Mouse (Mus musculus) yolk sac, embryonic 10.5 days (tissue): ENCODE results near the gene Fgfr2.
"Not testable (repeated sequence)": the region's sequence is repeated elsewhere in the genome, so short reads cannot be mapped to it uniquely, and the experiment has no call there.

Experiments
- DNase-seq: peaks from one replicate; pipeline ENCODE4 v3.0.0-alpha.2; 2017; ENCODE audit warnings: low spot score

The Fgfr2 gene

DNA sequence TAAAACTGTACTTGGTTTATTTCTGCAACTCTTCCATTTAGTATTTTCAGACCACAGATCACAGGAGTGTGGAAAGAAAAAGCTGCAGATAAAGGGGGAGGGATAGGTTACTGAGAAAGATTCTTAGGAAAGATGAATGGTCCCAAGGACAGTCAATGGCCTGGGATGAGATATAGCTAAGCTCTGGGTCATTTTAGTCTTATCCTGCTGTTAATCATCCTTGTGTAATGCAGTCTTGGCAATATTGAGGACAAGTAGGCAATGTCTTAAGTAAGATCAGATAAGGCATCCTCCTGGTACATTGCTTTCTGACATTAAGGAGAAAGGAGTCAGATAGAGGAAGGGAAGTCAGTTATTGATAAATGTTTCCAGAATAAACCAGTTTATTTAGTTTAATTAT, 1705.5 kb downstream of the Fgfr2 start:
- DNase-seq = no peak

DNA sequence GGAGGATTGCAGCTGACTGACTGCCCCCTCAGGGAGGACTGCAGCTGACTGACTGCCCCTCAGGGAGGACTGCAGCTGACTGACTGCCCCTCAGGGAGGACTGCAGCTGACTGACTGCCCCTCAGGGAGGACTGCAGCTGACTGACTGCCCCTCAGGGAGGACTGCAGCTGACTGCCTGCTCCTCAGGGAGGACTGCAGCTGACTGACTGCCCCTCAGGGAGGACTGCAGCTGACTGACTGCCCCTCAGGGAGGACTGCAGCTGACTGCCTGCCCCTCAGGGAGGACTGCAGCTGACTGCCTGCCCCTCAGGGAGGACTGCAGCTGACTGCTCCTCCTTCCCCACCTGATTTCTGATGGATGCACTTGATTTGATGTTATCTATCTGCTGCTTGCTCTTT, 1706.4 kb downstream of the Fgfr2 start:
- not testable (repeated sequence) for DNase-seq

DNA sequence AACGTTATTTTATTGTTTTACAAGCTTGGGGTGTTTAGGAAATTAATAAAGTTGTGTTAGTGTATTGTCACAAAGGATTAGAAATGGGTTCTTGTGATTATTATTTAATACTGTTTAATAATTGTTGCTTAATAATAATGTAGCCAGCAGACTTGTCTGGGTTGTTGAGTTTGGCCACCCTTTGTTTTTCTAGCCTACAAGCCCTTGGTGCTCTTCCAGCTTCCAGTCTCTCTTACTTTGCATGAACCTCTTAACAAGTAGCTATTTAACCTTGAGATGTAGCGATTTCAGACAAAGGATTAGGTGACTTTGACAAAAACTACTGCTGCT, 1711.2 kb downstream of the Fgfr2 start:
- no peak for DNase-seq

DNA sequence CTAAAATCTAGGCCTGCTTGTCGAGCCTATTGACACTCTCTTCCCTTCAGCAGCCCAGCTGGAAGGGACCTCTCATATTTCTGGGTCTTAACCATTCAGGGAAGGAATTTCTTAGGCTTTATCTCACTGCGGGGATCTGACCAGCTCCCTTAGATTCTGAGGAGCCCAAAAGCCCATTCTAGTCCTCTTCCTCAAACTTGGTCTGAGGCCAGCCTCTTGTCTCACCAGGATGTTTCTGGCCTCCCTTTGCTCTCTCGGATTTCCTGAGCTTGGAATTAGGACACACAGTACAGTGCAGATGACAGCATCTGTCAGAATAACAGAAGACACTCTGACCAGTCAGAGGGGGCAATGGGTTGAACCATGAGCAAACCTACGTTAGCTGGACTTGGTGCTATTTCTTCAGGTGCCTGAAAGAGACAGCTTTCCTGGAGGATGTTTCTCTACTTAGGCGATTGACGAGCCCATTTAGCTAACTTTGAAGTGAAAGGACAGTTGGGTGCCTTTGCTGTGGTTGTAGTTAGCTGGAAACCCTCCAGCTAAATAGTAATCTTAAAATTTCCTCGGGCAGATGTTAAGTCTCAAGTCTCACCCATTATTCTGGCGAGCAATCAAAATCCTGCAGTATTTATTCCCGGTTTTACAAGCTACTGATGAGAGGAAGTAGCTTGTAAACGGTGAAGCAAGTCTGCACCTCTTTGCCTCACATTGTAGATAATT, 1711.8 kb downstream of the Fgfr2 start:
- no peak for DNase-seq

DNA sequence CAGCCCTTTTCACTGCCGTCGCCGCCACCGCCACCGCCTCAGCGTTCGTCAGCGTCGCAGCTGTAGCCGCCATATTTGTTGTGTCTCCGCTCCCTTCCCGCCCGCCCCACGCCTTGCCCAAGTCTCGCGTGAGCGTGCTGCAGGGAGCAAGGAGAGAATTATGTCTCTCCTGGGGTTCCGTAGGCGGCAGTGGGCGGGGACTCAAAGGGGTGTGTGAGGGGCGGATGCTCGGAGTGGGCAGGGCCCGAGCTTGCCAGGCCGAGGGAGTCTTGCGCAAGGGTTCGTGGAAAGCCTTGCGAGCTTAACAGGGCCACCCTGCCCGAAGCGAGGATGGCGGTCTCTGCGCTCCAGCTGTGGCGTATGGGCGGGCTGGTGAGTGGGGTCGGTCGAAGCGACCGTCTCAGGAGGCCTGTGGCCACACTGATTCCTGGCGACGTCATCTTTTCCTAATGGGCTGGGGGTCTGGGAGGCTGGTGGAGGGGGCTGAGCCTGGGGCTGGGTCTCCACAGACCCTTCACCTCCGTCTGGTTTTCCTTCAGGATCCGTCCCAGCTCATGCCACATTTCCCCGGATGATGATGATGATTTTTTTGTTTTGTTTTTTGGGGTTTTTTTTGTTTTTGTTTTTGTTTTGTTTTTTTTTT, 1712.6 kb downstream of the Fgfr2 start, which contains the start of the genes Ikzf5 and Acadsb:
Gene Ikzf5 (minus strand): TSS at position 106 of the 643 bp plus-strand sequence.
Gene Acadsb (plus strand): TSS at position 186 of the 643 bp plus-strand sequence.
- DNase-seq = peak; percentile 99

DNA sequence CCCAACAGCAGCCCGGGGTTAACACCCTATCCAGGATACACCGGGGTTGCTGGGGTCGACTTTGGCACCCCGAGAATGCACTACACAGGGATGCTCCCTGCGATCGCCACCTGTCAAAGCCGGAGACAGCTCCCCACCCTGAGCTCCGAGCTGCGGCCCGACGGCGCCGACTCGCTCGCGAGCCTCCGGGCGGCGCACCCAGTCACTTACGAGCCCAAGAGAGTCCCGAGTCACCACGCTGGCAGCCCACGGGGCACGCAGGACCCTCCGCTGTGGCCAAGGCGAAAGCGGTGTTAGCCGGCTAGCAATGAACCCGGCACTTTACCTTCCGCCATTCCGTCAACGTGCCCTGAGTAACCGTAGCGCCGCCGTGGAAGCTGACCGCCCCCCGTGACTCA, 1713.2 kb downstream of the Fgfr2 start:
- no peak for DNase-seq

DNA sequence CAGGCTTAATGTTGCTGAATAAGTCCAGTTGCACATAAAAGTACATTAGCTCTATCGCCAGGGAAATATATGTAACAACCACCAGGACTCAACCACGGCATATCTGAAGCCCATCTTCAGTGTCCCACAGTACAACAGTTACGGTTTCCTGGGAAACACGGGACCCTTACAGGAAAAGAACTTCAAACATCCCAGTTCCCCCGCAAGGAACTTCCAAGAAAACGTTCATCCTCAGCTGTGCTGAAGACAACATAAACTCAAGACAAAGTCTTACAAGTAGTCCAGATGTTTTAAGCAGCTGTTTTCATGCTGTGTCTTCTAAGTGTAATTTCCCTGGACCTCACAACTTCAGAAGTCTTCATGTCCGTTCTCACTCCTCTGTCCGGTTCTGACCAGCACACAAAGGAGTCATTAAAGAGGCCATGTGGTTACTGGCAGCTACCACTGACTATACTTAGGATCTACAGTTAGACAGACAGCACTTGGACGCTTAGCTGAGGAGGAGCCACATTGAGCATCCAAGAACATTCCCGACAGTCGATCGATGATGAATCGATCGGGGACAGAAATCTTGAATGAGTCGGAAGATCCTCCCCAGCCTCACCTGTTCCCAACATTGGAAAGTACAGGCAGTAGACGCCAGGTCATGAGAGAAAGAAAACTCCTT, 1713.7 kb downstream of the Fgfr2 start:
- DNase-seq = peak; percentile 26

DNA sequence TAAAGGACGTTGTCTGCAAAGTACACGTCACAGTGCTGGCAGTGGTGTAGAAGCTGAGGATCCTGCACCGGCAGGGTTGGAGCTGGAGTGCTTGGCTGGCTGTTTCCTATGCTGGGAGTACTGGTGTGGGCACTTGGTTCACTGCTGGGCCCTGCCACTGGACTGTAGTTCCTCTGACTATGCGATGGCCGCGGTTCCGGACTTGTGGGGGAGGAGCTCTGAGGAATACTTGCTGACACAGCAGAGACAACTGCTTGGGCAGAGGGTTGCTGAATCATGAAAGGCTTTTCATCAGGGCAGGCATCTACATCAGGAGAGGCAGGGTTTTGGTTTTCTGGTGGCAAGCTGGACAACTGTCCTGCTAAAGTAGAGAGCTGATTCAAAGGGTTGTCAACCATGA, 1731.4 kb downstream of the Fgfr2 start:
- DNase-seq = not testable (repeated sequence)

DNA sequence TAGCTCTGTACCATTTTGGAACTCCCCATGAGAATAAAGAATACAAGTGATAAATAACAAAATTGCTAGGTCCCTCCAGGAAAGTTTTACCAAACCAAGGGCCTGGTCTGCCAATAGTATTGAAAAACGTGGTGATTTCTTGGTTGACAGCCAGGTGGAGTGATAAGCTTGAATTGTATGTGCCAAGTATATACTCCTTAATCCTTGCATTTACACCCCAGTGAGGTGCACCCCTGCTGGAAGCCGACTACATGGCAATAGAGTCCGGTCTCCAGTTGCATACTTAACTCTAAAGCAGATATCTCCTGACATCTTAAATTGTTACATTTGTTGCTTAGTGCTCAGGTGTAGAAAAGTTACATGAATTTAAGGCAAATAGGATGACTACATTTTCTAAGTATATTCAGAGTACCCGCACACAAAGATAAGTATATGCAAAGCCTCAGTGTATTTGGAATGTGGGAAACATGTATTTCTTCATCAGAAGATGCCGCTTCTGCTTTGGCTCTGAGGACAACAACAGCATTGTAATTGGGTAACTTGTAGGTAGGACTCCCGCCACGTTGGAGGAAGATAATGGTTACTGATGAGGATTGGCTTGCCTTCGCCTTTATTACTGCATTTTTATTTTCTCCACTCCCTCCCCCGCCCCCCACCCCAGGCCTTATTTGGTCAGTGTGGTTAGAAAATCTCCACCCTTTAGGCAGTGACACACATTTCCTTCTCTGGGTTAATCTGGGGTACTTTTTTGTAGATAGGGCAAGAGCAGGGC, 1751.1 kb downstream of the Fgfr2 start:
- DNase-seq = no peak

DNA sequence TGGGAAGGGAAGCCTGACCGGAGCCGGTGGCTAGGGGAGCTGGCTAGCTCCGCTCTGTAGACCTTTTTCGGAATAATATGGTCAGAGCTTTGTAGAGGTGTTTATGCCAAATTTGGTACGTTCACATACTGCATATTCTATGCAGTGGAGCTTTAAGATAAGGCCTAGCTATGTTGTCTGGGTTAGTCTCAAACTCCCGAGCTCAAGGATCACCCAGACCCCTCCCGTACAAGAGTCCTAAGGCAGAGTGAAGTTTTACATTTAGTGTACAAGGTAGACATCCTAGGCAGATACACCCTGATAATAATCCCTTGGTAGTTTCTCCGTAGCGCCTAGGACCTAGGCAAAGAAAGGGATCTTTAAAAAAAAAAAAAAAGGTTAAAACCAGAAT, 1751.7 kb downstream of the Fgfr2 start:
- DNase-seq = no peak

DNA sequence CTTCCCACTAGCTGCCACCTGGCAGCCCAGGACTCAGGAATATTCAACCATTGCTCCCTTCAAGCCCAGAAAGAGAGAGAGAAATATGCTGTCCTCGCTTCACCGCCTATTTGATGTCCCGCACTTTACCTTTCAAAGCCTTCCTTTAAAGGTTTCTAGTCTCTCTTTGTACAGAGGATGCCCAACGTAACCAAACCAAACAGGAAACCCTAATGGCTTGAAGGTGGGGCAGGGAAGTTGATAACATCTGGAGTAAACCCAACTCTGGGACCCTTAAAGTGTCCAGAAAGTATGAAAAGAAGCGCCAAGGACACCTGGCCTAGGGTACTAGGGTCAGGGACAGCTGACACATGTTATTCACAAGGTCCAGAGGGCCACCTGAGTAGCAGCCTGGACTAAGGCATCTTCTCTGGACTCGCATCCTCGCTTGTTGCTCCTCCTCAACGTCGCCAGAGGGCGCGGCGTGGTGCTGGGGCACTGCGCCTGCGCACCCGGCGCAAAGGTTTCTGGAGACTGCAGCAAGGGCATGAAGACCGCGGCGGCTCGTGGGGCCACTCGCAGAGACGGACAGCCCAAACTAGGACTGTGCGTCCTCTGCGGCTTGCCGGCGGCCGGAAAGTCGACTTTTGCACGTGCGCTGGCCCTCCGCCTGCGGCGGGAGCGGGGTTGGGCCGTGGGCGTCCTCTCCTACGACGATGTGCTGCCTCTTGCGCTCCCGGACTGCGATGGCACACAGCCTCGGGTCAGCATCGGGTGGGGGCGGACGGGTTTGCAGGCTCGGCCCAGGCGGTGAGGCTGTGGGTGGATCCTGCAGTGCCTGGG, 1752.3 kb downstream of the Fgfr2 start, which contains the start of gene Pstk:
Gene Pstk (plus strand): TSS at position 494 of the 822 bp plus-strand sequence.
- peak; percentile 90 for DNase-seq

DNA sequence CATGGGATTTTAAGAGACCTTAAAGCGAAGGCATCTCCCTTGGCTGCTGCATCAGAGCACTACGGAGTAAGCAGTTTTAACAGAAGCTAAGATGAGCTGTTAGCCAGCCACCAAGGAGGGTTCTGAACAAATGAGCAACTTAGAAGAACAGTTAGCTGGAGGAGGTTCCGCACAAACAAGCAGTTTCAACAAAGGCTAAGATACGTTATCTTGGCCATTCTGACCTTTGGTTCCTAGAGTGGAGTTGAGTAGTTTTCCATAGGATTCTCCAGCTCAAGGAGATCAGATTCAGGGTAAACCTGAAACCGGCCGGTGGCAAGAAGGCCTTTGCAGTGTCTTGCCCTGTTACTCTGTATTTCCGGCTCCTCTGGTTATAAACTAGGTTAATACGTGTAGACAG, 1759.0 kb downstream of the Fgfr2 start:
- peak; percentile 66 for DNase-seq

DNA sequence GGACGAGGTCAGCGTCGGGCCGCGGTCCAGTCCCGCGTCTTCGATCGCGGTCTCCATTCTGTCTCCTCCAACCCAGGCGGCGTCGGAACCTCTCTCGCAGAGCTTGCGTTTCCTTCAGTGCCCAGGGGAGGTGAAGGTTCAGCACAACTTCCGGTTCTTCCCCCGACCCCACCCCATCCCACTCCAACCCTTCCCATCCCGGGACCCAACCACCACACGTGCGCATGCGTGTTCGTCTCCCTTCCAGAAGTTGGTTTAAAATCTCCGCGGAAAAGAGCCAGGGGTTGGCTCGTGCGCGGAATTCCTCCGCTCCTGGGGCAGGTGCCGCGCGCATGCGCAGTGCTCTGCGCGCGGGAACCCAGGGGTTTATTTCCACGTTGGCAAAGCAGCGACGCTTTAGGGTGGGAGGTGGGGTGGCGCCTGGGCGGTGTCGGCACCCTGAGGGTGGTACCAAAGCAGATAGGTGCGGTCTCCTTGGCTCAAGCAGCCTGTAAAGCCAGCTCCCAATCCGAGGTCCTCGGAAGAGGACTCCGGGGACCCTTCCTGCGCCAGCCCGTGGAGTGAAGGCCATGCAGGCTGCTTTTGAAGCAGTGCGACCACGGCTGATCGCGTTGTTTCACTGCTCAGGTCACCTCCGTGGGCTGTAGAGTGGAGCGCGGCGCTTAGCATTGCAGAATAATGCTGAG, 1760.4 kb downstream of the Fgfr2 start, which contains the start of gene 2310057M21Rik:
Gene 2310057M21Rik (minus strand): TSS at position 145 of the 686 bp plus-strand sequence.
- DNase-seq = peak; percentile 98

DNA sequence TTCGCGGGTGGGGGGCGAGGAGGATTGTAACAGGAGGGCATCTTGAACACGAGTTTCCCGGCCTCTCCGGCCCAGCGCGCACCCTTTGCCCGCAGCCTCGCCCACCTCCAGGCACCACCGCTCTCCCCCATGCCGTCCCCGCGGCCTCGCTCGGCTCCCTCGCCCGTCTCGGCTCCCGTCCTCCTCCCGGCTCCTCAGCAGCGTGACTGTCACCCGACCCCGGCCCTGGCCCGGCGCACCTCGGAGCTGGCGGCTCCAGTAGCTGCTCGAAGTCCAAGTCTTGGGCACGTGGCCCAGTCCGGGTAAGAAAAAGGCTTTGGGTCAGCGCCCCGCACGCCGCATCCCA, 1760.9 kb downstream of the Fgfr2 start:
- DNase-seq = no peak

DNA sequence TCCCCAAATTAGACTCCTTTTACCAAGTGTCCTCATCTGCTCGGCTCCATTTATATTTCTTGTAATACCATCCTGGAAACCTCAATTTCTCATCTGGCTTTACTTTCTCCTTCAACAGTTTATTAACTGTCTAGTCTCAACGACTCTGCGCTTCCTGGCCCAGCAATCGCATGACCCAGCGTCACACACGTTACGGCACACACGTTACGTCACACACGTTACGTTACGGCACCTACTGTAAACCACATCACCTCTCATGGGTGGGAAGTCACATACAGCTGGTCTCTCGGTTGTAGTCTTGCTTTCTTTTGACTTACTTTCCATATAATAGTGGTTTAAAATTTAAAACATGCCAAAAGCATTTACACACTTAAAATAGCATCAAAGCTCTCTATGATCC, 1767.0 kb downstream of the Fgfr2 start:
- no peak for DNase-seq

DNA sequence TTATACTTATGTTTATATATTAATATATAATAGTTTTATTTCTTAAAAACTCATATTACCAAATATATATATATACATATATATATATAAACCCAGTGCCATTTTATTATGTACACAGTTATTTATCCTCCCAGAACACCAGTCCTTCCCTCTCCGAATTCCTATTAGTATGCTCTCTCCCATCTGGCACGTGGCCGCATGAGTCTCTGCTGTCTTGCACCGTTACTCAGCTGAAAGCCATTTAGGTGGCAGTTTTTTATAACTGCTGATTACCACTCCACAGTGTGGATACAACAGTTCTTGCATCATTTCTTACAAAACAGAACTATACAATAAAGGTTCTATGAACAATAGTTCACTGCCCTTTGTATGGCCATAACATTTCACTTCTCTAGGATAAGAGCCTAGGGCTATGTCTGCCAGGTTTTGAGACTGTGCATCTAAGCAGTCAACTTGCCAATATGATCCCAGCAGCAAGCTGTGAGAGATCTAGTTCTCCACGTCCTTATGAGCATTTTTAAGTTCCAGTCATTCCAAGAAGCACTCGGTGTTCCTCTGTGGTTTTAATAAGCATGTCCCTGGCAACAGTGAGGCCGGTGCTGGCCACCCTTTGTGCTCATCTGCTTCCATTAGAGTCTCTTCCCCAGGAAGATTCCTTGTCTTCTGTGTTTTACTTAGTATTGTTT, 1777.2 kb downstream of the Fgfr2 start:
- no peak for DNase-seq

DNA sequence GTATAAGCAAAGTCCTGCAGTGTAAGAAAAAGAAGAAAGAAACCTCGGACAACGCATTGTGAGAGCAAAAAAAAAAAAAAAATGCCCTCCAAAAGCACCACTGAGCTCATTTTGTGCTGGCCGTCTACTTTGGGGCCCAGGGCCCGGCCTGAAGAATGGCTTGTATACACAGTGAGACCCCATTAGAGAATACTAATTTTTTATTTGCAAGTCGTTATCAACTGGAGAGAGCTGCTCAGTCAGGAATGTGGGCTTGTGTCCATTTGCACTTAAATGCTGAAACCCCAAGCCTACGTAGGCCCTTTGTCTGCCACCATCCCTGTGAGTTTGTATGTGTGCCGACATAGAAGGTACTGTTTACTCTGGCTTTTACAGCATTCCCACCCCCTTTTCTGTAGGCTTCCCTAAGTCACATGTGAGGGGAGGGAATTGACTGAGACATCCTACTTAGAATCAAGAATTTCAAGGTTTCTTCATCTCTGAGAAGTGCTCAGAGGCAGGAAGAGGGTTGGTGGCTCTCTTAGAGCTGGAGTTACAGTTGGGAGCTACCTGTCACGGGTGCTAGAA, 1785.6 kb downstream of the Fgfr2 start:
- no peak for DNase-seq

DNA sequence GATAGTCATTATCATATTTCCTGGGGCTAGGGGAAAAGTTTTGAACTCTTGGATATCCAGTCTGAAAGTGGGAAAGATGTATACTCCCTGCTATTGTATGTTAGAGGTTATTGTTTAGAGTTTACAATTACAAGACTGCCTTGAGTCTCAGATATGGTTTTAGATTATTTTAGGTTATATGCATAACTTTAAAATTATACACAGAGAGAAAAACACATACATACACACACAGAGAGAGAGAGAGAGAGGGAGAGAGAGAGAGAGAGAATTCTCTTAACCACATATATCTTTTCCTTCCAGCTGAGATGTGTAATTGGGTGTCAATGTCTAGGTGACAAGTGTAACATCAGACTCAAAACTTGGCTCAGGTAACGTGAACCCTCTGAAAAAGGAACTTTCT, 1789.6 kb downstream of the Fgfr2 start, which contains the start of gene Fam24a:
Gene Fam24a (plus strand): TSS at position 301 of the 400 bp plus-strand sequence.
- DNase-seq = no peak

DNA sequence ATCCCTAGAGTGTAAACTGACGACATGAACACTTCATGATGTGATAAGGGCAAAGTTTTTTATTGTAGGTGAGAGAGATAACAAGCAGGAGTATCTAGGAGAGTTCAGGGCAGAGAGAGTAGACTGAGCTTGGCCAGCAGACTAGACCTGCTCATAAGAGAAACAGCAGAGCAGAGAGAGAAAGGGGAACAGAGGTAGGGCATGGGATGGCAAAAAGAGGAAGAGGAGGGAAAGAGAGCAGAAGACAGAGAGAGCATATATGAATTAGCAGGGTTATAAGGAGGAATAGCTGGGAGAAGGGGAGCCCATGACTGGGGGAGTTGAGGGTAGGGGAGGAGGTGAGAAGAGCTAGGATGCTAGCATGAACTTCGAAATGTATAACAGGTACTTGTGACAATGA, 1791.5 kb downstream of the Fgfr2 start:
- DNase-seq = no peak

DNA sequence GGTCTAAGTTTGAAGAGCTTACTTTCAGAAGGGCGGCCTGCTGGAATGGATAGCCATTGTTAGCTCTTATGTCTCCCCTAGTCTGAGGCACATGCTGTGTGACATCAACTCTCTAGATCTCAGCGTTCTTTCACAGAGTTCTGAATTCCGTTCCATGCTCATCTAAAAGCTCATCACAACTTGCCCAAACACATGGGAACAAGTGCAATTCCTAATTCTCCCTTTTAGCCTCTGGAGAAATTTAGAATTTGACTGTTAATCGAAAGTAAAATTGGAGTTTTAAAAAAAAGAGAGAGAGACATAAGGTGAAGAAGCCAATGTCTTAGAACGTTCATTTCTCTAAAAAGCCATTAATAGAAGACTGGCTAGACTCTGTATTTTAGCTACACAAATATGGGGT, 1793.7 kb downstream of the Fgfr2 start, which contains the start of gene Fam24b:
Gene Fam24b (minus strand): TSS at position 101 of the 400 bp plus-strand sequence.
- DNase-seq = no peak
